Mouse (Mus musculus): ENCODE measurements at regions not wholly inside any gene's neighbourhood (a gene's known extent, or its start where the extent isn't known, plus 50 kb on each side); places are given as distances from the start of the nearest gene placed in this dataset.

GRCm38 (mm10) chr12:109839126-109839587 is 239.0 kb upstream of the Rtl1 start:
- TF ChIP-seq UBTF (IDR thresholded peaks at IDR 0.05; ENCODE audit: low read depth, low read length) (no peak), ELF1 (IDR thresholded peaks at IDR 0.05; ENCODE audit: low read depth, low read length) (no peak), ZKSCAN1 (IDR thresholded peaks at IDR 0.05; ENCODE audit: borderline replicate concordance, low read depth, low read length) (no peak), CTCF (conservative IDR thresholded peaks at IDR 0.05 in 1 of 2, IDR thresholded peaks at IDR 0.05 in 1 of 2; ENCODE audit: low read depth in 2 of 2, low read length in 2 of 2) (no peak), POLR2AphosphoS2 (IDR thresholded peaks at IDR 0.05; ENCODE audit: low read depth, low read length) (no peak), MAFK (IDR thresholded peaks at IDR 0.05; ENCODE audit: insufficient replicate concordance, low read length) (no peak), ZC3H11A (IDR thresholded peaks at IDR 0.05; ENCODE audit: low read depth, low read length) (no peak)
- H3K4me1 ChIP-seq (ENCODE audit: control insufficient read depth in 1 of 2, insufficient read depth in 2 of 2), result no peaks in the 10 kb centered on the region
- no peak for DNase-seq (ENCODE audit: extremely low read depth)
- no peaks in the 10 kb centered on the region for H3K79me2 ChIP-seq (replicated peaks; ENCODE audit: control insufficient read depth, extremely low read depth, insufficient read depth, poor library complexity, severe bottlenecking)
- no peak overlapping the region for H3K4me3 ChIP-seq (replicated peaks in 1 of 3; ENCODE audit: low read depth in 2 of 3, low read length in 2 of 3, poor library complexity in 1 of 3)
- no peak overlapping the region for H3K27ac ChIP-seq (ENCODE audit: insufficient read depth, low read depth)
- no peak overlapping the region for H3K9ac ChIP-seq (ENCODE audit: insufficient read depth, low read depth)
- peaks cover 94% of the 10 kb centered on the region for H3K9me3 ChIP-seq (replicated peaks; ENCODE audit: low read length)
- in situ Hi-C loops (cut with MboI; ENCODE audit: low pct_ligation_motif_present, low pct_unique_long_range_greater_than_20kb, low sequenced_read_pairs) (no loop called here), dilution Hi-C loops (cut with MboI; ENCODE audit: extremely low pct_ligation_motif_present, extremely low pct_unique_long_range_greater_than_20kb, low sequenced_read_pairs) (no loop called here)
- no peaks in the 10 kb centered on the region for H3K36me3 ChIP-seq (replicated peaks in 1 of 2; ENCODE audit: control insufficient read depth in 1 of 2, insufficient read depth in 1 of 2, low read length in 1 of 2)
- no peak overlapping the region for H3K4me2 ChIP-seq (ENCODE audit: insufficient read depth, low read depth, poor library complexity, severe bottlenecking)
- H3K27me3 ChIP-seq (replicated peaks), result no peaks in the 10 kb centered on the region

GRCm38 (mm10) chr12:109839946-109840524 is 239.9 kb upstream of the Rtl1 start:
- Histone ChIP-seq H3K9ac (ENCODE audit: insufficient read depth, low read depth) (no peak overlapping the region), H3K36me3 (replicated peaks in 1 of 2; ENCODE audit: control insufficient read depth in 1 of 2, insufficient read depth in 1 of 2, low read length in 1 of 2) (no peaks in the 10 kb centered on the region), H3K4me1 (ENCODE audit: control insufficient read depth in 1 of 2, insufficient read depth in 2 of 2) (no peaks in the 10 kb centered on the region), H3K27ac (ENCODE audit: insufficient read depth, low read depth) (no peak overlapping the region), H3K4me3 (replicated peaks in 1 of 3; ENCODE audit: low read depth in 2 of 3, low read length in 2 of 3, poor library complexity in 1 of 3) (no peak overlapping the region), H3K79me2 (replicated peaks; ENCODE audit: control insufficient read depth, extremely low read depth, insufficient read depth, poor library complexity, severe bottlenecking) (no peaks in the 10 kb centered on the region), H3K9me3 (replicated peaks; ENCODE audit: low read length) (peaks cover 98% of the 10 kb centered on the region), H3K4me2 (ENCODE audit: insufficient read depth, low read depth, poor library complexity, severe bottlenecking) (no peak overlapping the region), H3K27me3 (replicated peaks) (no peaks in the 10 kb centered on the region)
- DNase-seq (ENCODE audit: extremely low read depth), result no peak
- dilution Hi-C loops (cut with MboI; ENCODE audit: extremely low pct_ligation_motif_present, extremely low pct_unique_long_range_greater_than_20kb, low sequenced_read_pairs) (no loop called here), in situ Hi-C loops (cut with MboI; ENCODE audit: low pct_ligation_motif_present, low pct_unique_long_range_greater_than_20kb, low sequenced_read_pairs) (no loop called here)
- no peak for TF ChIP-seq MAFK (IDR thresholded peaks at IDR 0.05; ENCODE audit: insufficient replicate concordance, low read length)
- no peak for TF ChIP-seq JUND (conservative IDR thresholded peaks at IDR 0.05; ENCODE audit: low read depth, low read length)
- TF ChIP-seq ZNF384 (IDR thresholded peaks at IDR 0.05; ENCODE audit: low read depth, low read length), result no peak
- TF ChIP-seq TBP (conservative IDR thresholded peaks at IDR 0.05; ENCODE audit: low read depth, low read length), result no peak
- TF ChIP-seq ZMIZ1 (IDR thresholded peaks at IDR 0.05; ENCODE audit: low read depth, low read length), result no peak
- no peak for TF ChIP-seq ELF1 (IDR thresholded peaks at IDR 0.05; ENCODE audit: low read depth, low read length)
- no peak for TF ChIP-seq MXI1 (IDR thresholded peaks at IDR 0.05; ENCODE audit: low read depth, low read length)
- TF ChIP-seq IRF4 (IDR thresholded peaks at IDR 0.05; ENCODE audit: low read depth, low read length), result no peak
- no peak for TF ChIP-seq CHD2 (IDR thresholded peaks at IDR 0.05; ENCODE audit: low read length)
- no peak for TF ChIP-seq CHD1 (IDR thresholded peaks at IDR 0.05; ENCODE audit: low read depth, low read length)
- TF ChIP-seq E2F4 (IDR thresholded peaks at IDR 0.05; ENCODE audit: insufficient replicate concordance, low read depth, low read length), result no peak

Measured in CH12.LX (cell line).